Mouse (Mus musculus) heart, postnatal 4 days (tissue): Measurements from ENCODE around the gene Actr1b. TPM values are rescaled to one million over a fixed set of nuclear protein-coding genes. Genes with fewer than 3 reads are reported as not detected.

Experiments
- microRNA-seq, 2 experiments: library from miRNA; unstranded; fragments of <30 nt; microRNA quantifications; one replicate each; pipeline ENCODE4 v1.2.0; 2021 to 2022
- total RNA-seq, 2 experiments: library from RNA; stranded (reverse); gene quantifications; 2 replicates each; pipeline ENCODE4 v1.2.3; 2021

The Actr1b gene
- total RNA-seq, 2 experiments from 2014 or later, result 124 to 137 TPM

Small RNA genes within 50 kb of the gene (microRNA-seq; reads per million reads assigned to microRNA genes)
- 0 reads per million in 2 experiments for gene Gm24133

Other genes with a start within 250 kb of the Actr1b start
- 1 to 10 TPM; 4.4 to 4.8 TPM for gene Cnnm4, start 242.8 kb downstream of the Actr1b start, total RNA-seq
- gene Cnnm3, start 202.6 kb downstream of the Actr1b start, total RNA-seq, result 10 to 100 TPM; 14.9 to 15.7 TPM
- gene Ankrd23, start 177.5 kb downstream of the Actr1b start, total RNA-seq, result 100 to 1,000 TPM; 151 to 159 TPM
- gene Gm42417, start 175.0 kb downstream of the Actr1b start, total RNA-seq, result 10 to 100 TPM; 48.6 to 69.8 TPM
- 10 to 100 TPM; 16.0 to 18.5 TPM for gene Ankrd39, start 167.0 kb downstream of the Actr1b start, total RNA-seq
- 10 to 100 TPM; 26.7 to 31.2 TPM for gene Sema4c, start 156.1 kb downstream of the Actr1b start, total RNA-seq
- gene Fam178b, start 31.2 kb downstream of the Actr1b start, total RNA-seq, result under 1 TPM; 0.54 to 0.79 TPM
- 1,000 to 10,000 TPM; 1,651 to 1,714 TPM for gene Cox5b, start 23.0 kb downstream of the Actr1b start, total RNA-seq
- not detected for gene 4933424G06Rik, start 4.3 kb downstream of the Actr1b start, total RNA-seq
- under 1 TPM; 0.20 to 0.24 TPM for gene Zap70, start 47.4 kb upstream of the Actr1b start, total RNA-seq
- 10 to 100 TPM; 37.3 to 40.6 TPM for gene Tmem131, start 229.2 kb upstream of the Actr1b start, total RNA-seq